Mouse (Mus musculus): Measurements from ENCODE around the gene Cbx2. TPM values are rescaled to one million over a fixed set of nuclear protein-coding genes. Genes with fewer than 3 reads are reported as not detected.

Cbx2 gene
- total RNA-seq (2022) = 1 to 10 TPM; 2.0 to 3.9 (median 2.9) TPM

DNA sequence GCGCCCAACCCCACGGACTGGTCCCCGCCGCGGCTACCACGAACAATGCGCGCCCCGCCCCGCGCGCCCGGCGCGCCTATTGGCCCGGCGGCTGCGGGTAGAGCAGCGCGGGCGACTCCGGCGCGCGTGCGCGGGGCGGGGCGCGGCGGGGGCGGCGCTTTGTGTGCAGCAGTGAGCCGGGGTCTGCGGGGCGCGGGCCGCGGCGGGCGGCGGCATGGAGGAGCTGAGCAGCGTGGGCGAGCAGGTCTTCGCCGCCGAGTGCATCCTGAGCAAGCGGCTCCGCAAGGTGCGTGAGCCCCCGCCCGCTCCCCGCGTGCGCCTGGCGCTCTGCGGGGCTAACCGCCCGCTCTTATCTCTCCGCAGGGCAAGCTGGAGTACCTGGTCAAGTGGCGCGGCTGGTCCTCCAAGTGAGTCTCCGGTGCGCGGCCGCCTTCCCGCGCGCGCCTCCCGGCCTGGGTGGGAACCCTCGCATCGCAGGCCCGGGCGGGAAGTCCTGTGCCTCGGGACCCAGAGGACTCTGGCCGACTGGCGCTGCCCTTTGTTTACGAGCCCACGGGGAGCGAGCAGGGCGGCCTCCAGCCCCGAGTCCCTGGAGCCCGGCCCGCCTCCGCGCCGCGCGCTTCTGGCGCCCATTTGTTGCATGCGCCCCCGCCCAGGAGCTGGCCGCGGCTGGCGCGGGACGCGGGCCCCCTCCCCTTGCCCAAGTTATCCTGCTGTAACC is at the start of gene Cbx2:
Gene Cbx2 (plus strand): TSS at position 68 of the 721 bp plus-strand sequence.
- peak; percentile 78 for DNase-seq (ENCODE audit: low spot score)

- DNase-seq (ENCODE audit: low spot score) = no peak
Measured at GRCm38 (mm10) chr11:118974340-118974739, 48.4 kb upstream of the Cbx2 start.

- DNase-seq (ENCODE audit: low spot score) = peak; percentile 50
Measured at GRCm38 (mm10) chr11:118975427-118975826, 47.3 kb upstream of the Cbx2 start.

DNA sequence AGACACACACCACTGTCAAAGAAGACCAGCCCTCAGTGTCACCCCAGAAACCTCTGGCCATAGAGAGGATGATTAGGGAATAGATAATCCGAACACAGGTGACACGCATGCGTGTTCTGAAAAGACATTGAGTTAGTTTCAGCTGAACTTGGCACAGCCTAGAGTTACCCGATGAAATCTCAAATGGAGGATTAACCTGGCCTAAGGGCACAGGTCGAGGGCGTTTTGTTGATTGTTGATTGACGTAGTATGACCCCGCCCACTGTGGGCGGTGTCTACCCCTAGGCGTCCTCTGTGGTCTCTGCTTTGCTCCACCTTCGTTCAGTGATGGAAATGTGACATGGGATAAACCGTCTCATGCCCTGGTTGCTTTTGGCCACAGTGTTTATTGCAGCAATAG is 46.8 kb upstream of the Cbx2 start:
- DNase-seq (ENCODE audit: low spot score) = no peak

GRCm38 (mm10) chr11:118980388-118980787 is 42.4 kb upstream of the Cbx2 start:
- no peak for DNase-seq (ENCODE audit: low spot score)

GRCm38 (mm10) chr11:118981012-118981776 is 41.6 kb upstream of the Cbx2 start:
- DNase-seq (ENCODE audit: low spot score) = peak; percentile 11

DNA sequence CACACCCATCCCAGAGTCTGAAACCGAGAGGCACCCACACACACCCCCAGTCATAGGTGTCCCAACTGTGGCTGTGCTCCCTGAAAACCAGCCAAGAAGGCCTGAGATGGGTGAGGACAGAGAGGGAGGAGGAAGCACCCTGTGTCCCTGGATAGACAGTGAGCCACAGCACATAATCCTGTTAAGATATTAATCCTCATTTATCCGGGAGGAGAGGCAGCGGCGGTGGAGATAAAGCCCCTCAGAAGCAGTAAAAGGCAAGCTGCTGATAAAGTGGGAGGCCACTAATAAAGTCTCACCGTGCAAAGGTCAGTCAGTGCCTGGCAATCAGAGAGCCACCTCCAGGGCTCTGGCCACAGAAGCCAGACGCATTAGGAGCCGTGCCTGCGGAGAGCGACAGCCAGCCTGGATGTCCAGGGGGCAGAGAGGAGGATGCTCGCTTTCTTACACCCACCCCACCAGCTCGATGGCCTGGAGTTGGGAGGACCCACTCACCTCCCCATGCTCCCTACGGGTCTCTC is 40.1 kb upstream of the Cbx2 start:
- no peak for DNase-seq (ENCODE audit: low spot score)

DNA sequence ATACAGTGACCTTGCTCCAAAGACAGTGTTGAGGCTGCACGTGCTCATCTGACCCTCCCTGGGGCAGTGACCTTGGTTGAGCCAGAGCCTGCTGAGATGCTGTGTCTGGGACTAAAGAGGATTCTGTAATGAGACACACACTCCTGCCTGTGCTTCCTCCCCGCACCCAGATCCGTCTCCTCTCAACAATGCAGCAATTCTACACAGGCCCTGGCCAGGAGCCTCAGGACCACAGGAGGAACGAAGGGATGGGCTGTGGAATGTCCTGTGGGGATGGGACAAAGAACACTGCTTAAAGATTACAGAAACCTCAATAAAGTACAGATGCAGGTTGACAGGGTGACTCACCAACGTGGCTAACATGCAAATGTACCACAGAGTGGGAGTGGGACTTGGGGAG is 37.2 kb upstream of the Cbx2 start:
- DNase-seq (ENCODE audit: low spot score) = no peak

DNA sequence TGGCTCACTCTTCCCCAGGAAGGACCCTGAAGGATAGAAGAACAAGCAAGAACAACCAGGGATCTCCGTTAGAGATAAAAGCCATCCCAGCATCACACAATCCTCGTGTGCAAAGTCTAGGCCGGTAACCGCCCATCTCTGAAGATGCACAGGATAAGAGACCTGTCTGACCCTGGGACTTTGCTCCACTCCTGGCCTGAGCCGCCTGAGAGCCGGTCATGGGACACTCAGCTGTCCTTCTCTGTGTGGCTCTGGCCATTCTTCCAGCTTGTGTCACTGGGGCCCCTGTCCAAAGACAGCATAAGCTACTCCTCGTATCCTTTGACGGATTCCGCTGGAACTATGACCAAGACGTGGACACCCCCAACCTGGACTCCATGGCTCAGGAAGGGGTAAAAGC is 34.8 kb upstream of the Cbx2 start, which contains the start of gene Enpp7:
Gene Enpp7 (plus strand): TSS at position 190 of the 400 bp plus-strand sequence.
- DNase-seq (ENCODE audit: low spot score) = no peak

DNA sequence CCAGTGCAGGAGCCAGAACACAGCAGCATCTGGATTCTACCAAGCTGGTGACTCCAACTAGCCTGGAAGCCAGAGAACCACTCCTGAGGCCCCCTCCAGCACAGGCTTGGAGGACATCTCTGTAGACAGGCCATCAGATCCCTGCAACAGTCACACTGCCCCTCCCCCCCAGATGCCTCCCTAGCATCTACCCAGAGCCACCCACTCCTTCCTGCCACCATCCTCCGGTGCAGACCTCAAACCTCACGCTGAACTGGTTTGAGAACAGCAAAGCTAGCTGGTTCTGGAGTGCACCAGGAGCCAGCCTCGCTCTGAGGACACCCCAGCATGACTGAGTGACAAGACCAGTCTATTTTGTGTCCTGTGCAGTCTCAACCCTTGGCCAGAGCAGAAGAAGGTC is 30.0 kb upstream of the Cbx2 start:
- no peak for DNase-seq (ENCODE audit: low spot score)

GRCm38 (mm10) chr11:118995448-118995847 is 27.3 kb upstream of the Cbx2 start:
- DNase-seq (ENCODE audit: low spot score) = no peak

- no peak for DNase-seq (ENCODE audit: low spot score)
Measured at GRCm38 (mm10) chr11:118997182-118997581, 25.6 kb upstream of the Cbx2 start.

GRCm38 (mm10) chr11:118998540-118999265 is 24.1 kb upstream of the Cbx2 start:
- DNase-seq (ENCODE audit: low spot score) = peak; percentile 50

DNA sequence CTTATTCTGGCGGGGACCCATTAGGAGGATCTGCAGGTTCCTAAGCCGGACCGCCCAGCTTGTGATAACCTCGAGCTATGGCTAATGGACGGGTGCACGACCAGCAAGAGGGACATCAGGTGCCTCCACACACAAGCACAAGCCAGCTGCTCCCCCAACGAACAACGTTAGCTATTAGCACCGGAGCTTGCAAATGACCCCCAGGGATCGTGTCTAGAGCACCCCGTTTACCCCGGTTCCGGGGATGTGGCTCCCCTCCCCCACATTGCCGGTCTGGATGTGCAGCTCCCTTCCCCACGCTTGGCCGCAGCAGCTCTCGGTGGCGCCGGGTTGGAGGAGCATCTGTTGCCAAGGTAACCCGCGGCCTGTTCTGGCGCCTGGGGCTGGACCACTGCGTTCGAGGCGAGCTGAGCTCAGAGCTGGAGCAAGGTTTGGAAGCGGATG is 23.4 kb upstream of the Cbx2 start:
- no peak for DNase-seq (ENCODE audit: low spot score)

DNA sequence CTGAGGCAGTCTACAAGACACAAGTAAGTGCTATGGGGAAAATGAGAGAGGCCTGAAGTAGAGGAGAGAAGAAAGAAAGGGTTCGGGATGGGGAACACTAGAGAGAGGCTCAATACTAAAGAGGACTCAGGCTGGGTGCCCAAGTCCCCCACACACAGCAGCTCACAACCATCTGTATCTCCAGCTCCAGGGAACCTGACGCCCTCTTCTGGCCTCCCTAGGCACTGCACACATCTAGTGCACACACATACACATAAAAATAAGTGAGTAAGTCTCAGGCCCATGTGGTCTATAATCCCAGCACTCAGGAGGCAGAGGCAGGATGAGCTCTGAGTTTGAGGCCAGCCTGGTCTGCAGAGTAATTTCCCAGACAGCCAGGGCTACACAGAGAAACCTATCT is 21.9 kb upstream of the Cbx2 start:
- no peak for DNase-seq (ENCODE audit: low spot score)

GRCm38 (mm10) chr11:119001493-119002128 is 21.2 kb upstream of the Cbx2 start:
- DNase-seq (ENCODE audit: low spot score) = no peak

DNA sequence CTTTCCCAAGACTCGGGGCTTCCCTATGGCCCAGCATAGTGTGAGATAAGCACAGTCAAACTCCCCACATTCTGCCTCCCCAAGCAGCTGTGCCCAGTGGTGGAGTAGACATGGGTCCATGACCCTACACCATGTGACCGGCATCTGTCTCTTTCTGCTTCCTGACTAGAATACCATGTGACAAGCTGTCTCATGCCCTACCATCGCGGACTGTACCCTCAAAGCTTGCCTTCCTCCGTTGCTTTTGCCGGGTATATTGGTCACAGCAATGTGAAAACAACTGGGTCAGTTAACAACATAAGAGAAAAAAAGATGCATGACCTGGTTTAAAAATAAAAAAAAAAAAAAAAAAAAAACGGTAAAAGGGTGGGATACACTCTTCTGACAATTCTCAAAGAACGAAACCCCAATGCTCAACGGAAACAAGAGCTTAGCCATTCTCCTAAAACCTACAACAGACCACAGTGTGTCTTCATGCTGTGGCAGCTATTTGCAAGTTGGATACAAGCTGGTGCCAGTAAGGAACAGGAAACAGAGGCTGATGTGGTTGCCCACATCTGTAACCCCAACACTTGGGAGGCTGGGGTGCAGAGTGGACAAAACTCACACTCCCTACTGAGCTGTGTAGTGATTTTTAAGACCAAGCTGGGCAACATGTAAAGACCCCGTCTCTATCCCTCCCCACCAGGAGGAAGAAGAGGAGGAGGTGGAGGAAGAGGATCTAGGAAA is 17.1 kb upstream of the Cbx2 start:
- no peak for DNase-seq (ENCODE audit: low spot score)

- no peak for DNase-seq (ENCODE audit: low spot score)
Measured at GRCm38 (mm10) chr11:119006462-119006861, 16.3 kb upstream of the Cbx2 start.

GRCm38 (mm10) chr11:119007461-119008456 is 15.0 kb upstream of the Cbx2 start:
- DNase-seq (ENCODE audit: low spot score) = no peak

DNA sequence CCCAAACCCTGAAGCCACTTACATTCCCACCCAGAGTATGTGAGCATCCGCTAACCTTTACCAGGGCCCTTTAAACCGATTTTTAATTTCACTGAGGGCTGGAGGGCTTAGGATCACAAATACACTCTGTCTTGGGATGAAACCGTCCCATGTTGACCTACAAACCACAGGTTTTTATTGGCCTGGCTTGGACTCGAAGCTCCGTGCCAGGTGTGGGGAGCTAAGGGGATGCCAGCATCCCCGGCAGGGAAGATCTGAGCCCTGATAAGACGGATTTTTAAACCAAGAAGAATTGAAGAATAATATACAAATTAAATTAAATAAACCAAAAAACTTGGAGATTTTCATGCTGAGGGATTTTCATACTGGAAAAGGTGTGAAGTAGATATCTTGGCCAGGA is 8.3 kb upstream of the Cbx2 start:
- DNase-seq (ENCODE audit: low spot score) = no peak
